Mouse (Mus musculus) retina, embryonic 14.5 days (tissue): Measurements from ENCODE around the gene Tmem245.
A peak's percentile ranks its signal among the peaks of the same experiment; 100 is the strongest.

Source experiments
- DNase-seq: peaks from one replicate; pipeline ENCODE4 v3.0.0-alpha.2; 2015; ENCODE audit warnings: low spot score

Gene Tmem245

GRCm38 (mm10) chr4:56865003-56865511 lies 82.2 kb downstream of the Tmem245 start, which contains the start of gene Ctnnal1:
Gene Ctnnal1, minus strand, starts transcription at chr4:56865188.
- DNase-seq, result peak; percentile 92

GRCm38 (mm10) chr4:56864417-56865001 lies 82.7 kb downstream of the Tmem245 start:
- peak; percentile 58 for DNase-seq

GRCm38 (mm10) chr4:56864016-56864415 lies 83.2 kb downstream of the Tmem245 start:
- DNase-seq, result no peak

- no peak for DNase-seq
These were observed 85.7 kb downstream of the Tmem245 start for GRCm38 (mm10) chr4:56861551-56861950.

GRCm38 (mm10) chr4:56858733-56859132 lies 88.5 kb downstream of the Tmem245 start:
- no peak for DNase-seq

GRCm38 (mm10) chr4:56856371-56856949 lies 90.8 kb downstream of the Tmem245 start:
- DNase-seq, result peak; percentile 20

GRCm38 (mm10) chr4:56855935-56856334 lies 91.3 kb downstream of the Tmem245 start:
- DNase-seq, result no peak

GRCm38 (mm10) chr4:56850724-56851123 lies 96.5 kb downstream of the Tmem245 start:
- DNase-seq, result peak; percentile 31

GRCm38 (mm10) chr4:56848044-56848443 lies 99.2 kb downstream of the Tmem245 start:
- no peak for DNase-seq

GRCm38 (mm10) chr4:56847400-56847799 lies 99.8 kb downstream of the Tmem245 start:
- no peak for DNase-seq

- DNase-seq, result no peak
These were observed 101.2 kb downstream of the Tmem245 start for GRCm38 (mm10) chr4:56845896-56846533.

GRCm38 (mm10) chr4:56844911-56845310 lies 102.3 kb downstream of the Tmem245 start:
- no peak for DNase-seq

- DNase-seq, result no peak
These were observed 103.3 kb downstream of the Tmem245 start for GRCm38 (mm10) chr4:56843963-56844362.

- DNase-seq, result no peak
These were observed 104.7 kb downstream of the Tmem245 start for GRCm38 (mm10) chr4:56842501-56842900.

GRCm38 (mm10) chr4:56840297-56840696 lies 106.9 kb downstream of the Tmem245 start:
- DNase-seq, result no peak

- no peak for DNase-seq
These were observed 109.6 kb downstream of the Tmem245 start for GRCm38 (mm10) chr4:56837661-56838060.

GRCm38 (mm10) chr4:56831998-56832397 lies 115.2 kb downstream of the Tmem245 start:
- no peak for DNase-seq

GRCm38 (mm10) chr4:56831013-56831609 lies 116.1 kb downstream of the Tmem245 start:
- DNase-seq, result peak; percentile 13

GRCm38 (mm10) chr4:56829511-56829921 lies 117.7 kb downstream of the Tmem245 start:
- peak; percentile 60 for DNase-seq

GRCm38 (mm10) chr4:56828932-56829331 lies 118.3 kb downstream of the Tmem245 start:
- no peak for DNase-seq

GRCm38 (mm10) chr4:56824231-56824630 lies 123.0 kb downstream of the Tmem245 start:
- no peak for DNase-seq

GRCm38 (mm10) chr4:56820017-56820550 lies 127.2 kb downstream of the Tmem245 start:
- DNase-seq, result peak; percentile 72
